Comparison of ENCODE assay signal across 8 mouse cellular contexts in the genomic region with DNA sequence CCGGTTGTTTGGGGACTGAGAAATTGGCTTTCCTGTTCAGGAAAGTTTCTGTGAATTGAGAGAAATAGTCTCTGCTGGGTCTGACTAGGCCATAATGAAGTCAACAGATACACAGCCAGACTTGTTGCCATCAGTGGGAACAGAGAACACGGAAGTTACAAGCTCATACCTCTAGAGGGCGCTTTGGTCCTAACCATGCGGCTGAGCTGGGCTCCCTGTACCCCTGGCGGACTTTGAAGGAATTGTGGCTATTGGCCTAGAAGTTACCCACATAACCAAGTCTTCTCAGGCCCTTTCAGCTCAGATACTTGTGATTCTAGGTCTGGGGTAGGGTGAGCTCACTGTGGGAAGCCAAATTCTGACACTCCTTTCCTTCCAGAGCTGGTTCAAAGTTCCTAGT. TPM values are rescaled to one million over a fixed set of nuclear protein-coding genes. Genes with fewer than 3 reads are reported as not detected.
DNase-seq lines count a peak whose midpoint lies in the region; ATAC-seq and TF ChIP-seq lines count a peak whose summit lies in the region.

No protein-coding gene starts in this region.

- H3K4me2 ChIP-seq in kidney, embryonic 14.5 days (replicated peaks; ENCODE audit: low read depth, low read length), result no peak overlapping the region
- H3K4me2 ChIP-seq in embryonic facial prominence, embryonic 14.5 days (ENCODE audit: low read depth, low read length), result no peak overlapping the region
- H3K4me2 ChIP-seq in stomach, postnatal 0 days (replicated peaks; ENCODE audit: low read depth), result no peak overlapping the region

- H3K27ac ChIP-seq in kidney, embryonic 14.5 days (ENCODE audit: low read depth, low read length), result no peak overlapping the region
- H3K27ac ChIP-seq in embryonic facial prominence, embryonic 14.5 days (replicated peaks; ENCODE audit: low read depth, low read length), result no peak overlapping the region
- H3K27ac ChIP-seq in stomach, postnatal 0 days (replicated peaks), result no peak overlapping the region

- H3K36me3 ChIP-seq in kidney, embryonic 14.5 days (ENCODE audit: control insufficient read depth, insufficient read depth, low read length), result no peaks in the 10 kb centered on the region
- H3K36me3 ChIP-seq in embryonic facial prominence, embryonic 14.5 days (ENCODE audit: control insufficient read depth, insufficient read depth, low read length), result no peaks in the 10 kb centered on the region
- no peaks in the 10 kb centered on the region for H3K36me3 ChIP-seq in stomach, postnatal 0 days (ENCODE audit: control insufficient read depth, insufficient read depth, low read length)

- ATAC-seq in kidney, embryonic 14.5 days (ENCODE audit: low FRiP score, low TSS enrichment), result no peak
- ATAC-seq in embryonic facial prominence, embryonic 14.5 days (ENCODE audit: low read depth), result peak; percentile 70
- ATAC-seq in hematopoietic stem cell, adult 5-6 weeks (replicated peaks in 1 of 2; ENCODE audit: insufficient read depth in 1 of 2, low FRiP score in 2 of 2, low TSS enrichment in 1 of 2, low read depth in 1 of 2, poor library complexity in 2 of 2, severe bottlenecking in 2 of 2), result peak; percentile 88 to 89
- ATAC-seq in monocyte, adult 5-6 weeks (replicated peaks; ENCODE audit: insufficient number of reproducible peaks, low FRiP score, low TSS enrichment, poor library complexity, severe bottlenecking), result peak; percentile 92
- ATAC-seq in stomach, postnatal 0 days (ENCODE audit: low FRiP score, low TSS enrichment), result peak; percentile 67

- peak; percentile 71 for DNase-seq in kidney, adult 18-20 months
- DNase-seq in adrenal gland, postnatal 4 days (ENCODE audit: low spot score in 2 of 2), result peak; percentile 21 to 57
- DNase-seq in embryonic facial prominence, embryonic 14.5 days (ENCODE audit: low spot score), result peak; percentile 85
- DNase-seq in left cerebral cortex, postnatal 14 days (ENCODE audit: low spot score in 2 of 2), result peak; percentile 82 to 85
- DNase-seq in stomach, postnatal 0 days (ENCODE audit: low spot score), result peak; percentile 77

- no peak for TF ChIP-seq EP300 in stomach, postnatal 0 days (optimal IDR thresholded peaks at IDR 0.05)

- no peaks in the 10 kb centered on the region for H3K4me1 ChIP-seq in kidney, embryonic 14.5 days (ENCODE audit: control insufficient read depth, insufficient read depth, low read length)
- H3K4me1 ChIP-seq in embryonic facial prominence, embryonic 14.5 days (ENCODE audit: control insufficient read depth, insufficient read depth, low read length), result no peaks in the 10 kb centered on the region
- no peaks in the 10 kb centered on the region for H3K4me1 ChIP-seq in stomach, postnatal 0 days (replicated peaks; ENCODE audit: control insufficient read depth, insufficient read depth)

- no peaks in the 10 kb centered on the region for H3K27me3 ChIP-seq in kidney, embryonic 14.5 days (ENCODE audit: control insufficient read depth, insufficient read depth, low read length)
- no peaks in the 10 kb centered on the region for H3K27me3 ChIP-seq in embryonic facial prominence, embryonic 14.5 days (replicated peaks; ENCODE audit: control insufficient read depth, insufficient read depth, low read length)
- no peaks in the 10 kb centered on the region for H3K27me3 ChIP-seq in stomach, postnatal 0 days (ENCODE audit: control insufficient read depth, insufficient read depth, low read length)

- 4% methylated on average over 5 of the region's 5 CpGs for WGBS in kidney, embryonic 14.5 days
- WGBS in embryonic facial prominence, embryonic 14.5 days, result 3% methylated on average over 5 of the region's 5 CpGs
- 4% methylated on average over 5 of the region's 5 CpGs for WGBS in stomach, postnatal 0 days

- no peak overlapping the region for H3K9ac ChIP-seq in kidney, embryonic 14.5 days (ENCODE audit: low read depth, low read length)
- no peak overlapping the region for H3K9ac ChIP-seq in embryonic facial prominence, embryonic 14.5 days (ENCODE audit: low read depth, low read length)
- H3K9ac ChIP-seq in stomach, postnatal 0 days (ENCODE audit: low read length), result no peak overlapping the region

- intact Hi-C loops in left cerebral cortex, postnatal 14 days (cut with DNase I), result loop anchor here (1.0 kb wide), 1 partner anchor 75 kb away; no protein-coding TSS in a partner anchor

- H3K4me3 ChIP-seq in kidney, embryonic 14.5 days (ENCODE audit: low read length), result no peak overlapping the region
- H3K4me3 ChIP-seq in embryonic facial prominence, embryonic 14.5 days (ENCODE audit: low read depth, low read length), result no peak overlapping the region
- H3K4me3 ChIP-seq in stomach, postnatal 0 days (ENCODE audit: low read depth, low read length), result no peak overlapping the region

- no peaks in the 10 kb centered on the region for H3K9me3 ChIP-seq in kidney, embryonic 14.5 days (ENCODE audit: control insufficient read depth, low read length)
- no peaks in the 10 kb centered on the region for H3K9me3 ChIP-seq in embryonic facial prominence, embryonic 14.5 days (ENCODE audit: control insufficient read depth, low read length)
- no peaks in the 10 kb centered on the region for H3K9me3 ChIP-seq in stomach, postnatal 0 days (ENCODE audit: control insufficient read depth, low read length)

- TF ChIP-seq CTCF in stomach, postnatal 0 days (IDR thresholded peaks at IDR 0.05; ENCODE audit: low read depth), result peak; percentile 100

RNA-seq across cellular contexts. Expression of gene Rtp3, which starts 6.9 kb away (rescaled TPM):
- 0.32 TPM in 1 of 2 replicates, not detected in the other for polyA plus RNA-seq in kidney, embryonic 14.5 days (2014; fragmentation: Nextera tagmentation; extraction: Ambion mirVana)
- total RNA-seq in adrenal gland, postnatal 4 days (2021), result 1 to 10 TPM; 2.1 to 7.6 TPM
- polyA plus RNA-seq in embryonic facial prominence, embryonic 14.5 days (2014; fragmentation: Nextera tagmentation; extraction: Ambion mirVana), result 0.21 and 0.35 TPM in 2 replicates
- total RNA-seq in hematopoietic stem cell, adult 5-6 weeks (2017), result not detected in 2 replicates
- under 1 TPM in 1 of 2 experiments, not detected in 1; 0.44 TPM for total RNA-seq in left cerebral cortex, postnatal 14 days (2021)
- not detected in 3 replicates for total RNA-seq in monocyte, adult 5-6 weeks (2017)
- polyA plus RNA-seq in stomach, postnatal 0 days (2015; fragmentation: Nextera tagmentation; extraction: Ambion mirVana), result 0.11 TPM in 1 of 2 replicates, not detected in the other

RNA-seq across cellular contexts. Expression of gene Ltf, which starts 21.8 kb away (rescaled TPM):
- 0.31 and 0.41 TPM in 2 replicates for polyA plus RNA-seq in kidney, embryonic 14.5 days (2014; fragmentation: Nextera tagmentation; extraction: Ambion mirVana)
- 10 to 100 TPM; 17.6 to 44.5 TPM for total RNA-seq in adrenal gland, postnatal 4 days (2021)
- 3.0 and 4.2 TPM in 2 replicates for polyA plus RNA-seq in embryonic facial prominence, embryonic 14.5 days (2014; fragmentation: Nextera tagmentation; extraction: Ambion mirVana)
- total RNA-seq in hematopoietic stem cell, adult 5-6 weeks (2017), result 273 and 662 TPM in 2 replicates
- 1 to 10 TPM in 1 of 2 experiments, not detected in 1; 1.0 TPM for total RNA-seq in left cerebral cortex, postnatal 14 days (2021)
- 0.39 to 1.6 TPM in 2 of 3 replicates, not detected in the other for total RNA-seq in monocyte, adult 5-6 weeks (2017)
- polyA plus RNA-seq in stomach, postnatal 0 days (2015; fragmentation: Nextera tagmentation; extraction: Ambion mirVana), result 76.3 and 95.6 TPM in 2 replicates

RNA-seq across cellular contexts. Expression of gene Lrrc2, which starts 45.9 kb away (rescaled TPM):
- 0.15 TPM in 1 of 2 replicates, not detected in the other for polyA plus RNA-seq in kidney, embryonic 14.5 days (2014; fragmentation: Nextera tagmentation; extraction: Ambion mirVana)
- total RNA-seq in adrenal gland, postnatal 4 days (2021), result 1 to 10 TPM; 3.8 to 3.9 TPM
- polyA plus RNA-seq in embryonic facial prominence, embryonic 14.5 days (2014; fragmentation: Nextera tagmentation; extraction: Ambion mirVana), result 0.21 and 0.28 TPM in 2 replicates
- 0.50 TPM in 1 of 2 replicates, not detected in the other for total RNA-seq in hematopoietic stem cell, adult 5-6 weeks (2017)
- 1 to 10 TPM; 1.9 to 2.0 TPM for total RNA-seq in left cerebral cortex, postnatal 14 days (2021)
- not detected in 3 replicates for total RNA-seq in monocyte, adult 5-6 weeks (2017)
- 0.07 and 0.08 TPM in 2 replicates for polyA plus RNA-seq in stomach, postnatal 0 days (2015; fragmentation: Nextera tagmentation; extraction: Ambion mirVana)

RNA-seq across cellular contexts. Expression of gene Tdgf1, which starts 51.3 kb away (rescaled TPM):
- not detected in 2 replicates for polyA plus RNA-seq in kidney, embryonic 14.5 days (2014; fragmentation: Nextera tagmentation; extraction: Ambion mirVana)
- under 1 TPM in 1 of 2 experiments, not detected in 1; 0.17 TPM for total RNA-seq in adrenal gland, postnatal 4 days (2021)
- 0.62 and 0.63 TPM in 2 replicates for polyA plus RNA-seq in embryonic facial prominence, embryonic 14.5 days (2014; fragmentation: Nextera tagmentation; extraction: Ambion mirVana)
- total RNA-seq in hematopoietic stem cell, adult 5-6 weeks (2017), result not detected in 2 replicates
- under 1 TPM; 0.42 to 0.53 TPM for total RNA-seq in left cerebral cortex, postnatal 14 days (2021)
- total RNA-seq in monocyte, adult 5-6 weeks (2017), result not detected in 3 replicates
- polyA plus RNA-seq in stomach, postnatal 0 days (2015; fragmentation: Nextera tagmentation; extraction: Ambion mirVana), result 0.07 TPM in 1 of 2 replicates, not detected in the other
